Mouse (Mus musculus) midbrain, embryonic 15.5 days (tissue): ENCODE measurements around the gene Slc25a11. TPM values are rescaled to one million over a fixed set of nuclear protein-coding genes. Genes with fewer than 3 reads are reported as not detected.

Experiments used
- ATAC-seq: fragments of 200-750 bp; cut with Nextera tagmentation; replicated peaks from 2 replicates; pipeline ENCODE4 v1.8.0; 2017; ENCODE audit warnings: moderate TSS enrichment
- H3K27ac ChIP-seq: fragments of 300-500 bp; sonication (generic); 2 replicates; pipeline ENCODE4 v1.5.1; 2015; ENCODE audit warnings: mild to moderate bottlenecking, inconsistent platforms
- H3K27me3 ChIP-seq: fragments of 300-500 bp; sonication (generic); replicated peaks from 2 replicates; pipeline ENCODE4 v1.6.1; 2015; ENCODE audit warnings: inconsistent platforms
- H3K36me3 ChIP-seq: fragments of 300-500 bp; sonication (generic); replicated peaks from 2 replicates; pipeline ENCODE4 v1.6.1; 2015; ENCODE audit warnings: inconsistent platforms
- H3K4me1 ChIP-seq: fragments of 300-500 bp; sonication (generic); 2 replicates; pipeline ENCODE4 v1.6.1; 2015; ENCODE audit warnings: inconsistent platforms
- H3K4me2 ChIP-seq: fragments of 300-500 bp; sonication (generic); 2 replicates; pipeline ENCODE4 v1.6.1; 2015; ENCODE audit warnings: inconsistent platforms, mild to moderate bottlenecking, moderate library complexity
- H3K4me3 ChIP-seq: fragments of 300-500 bp; sonication (generic); 2 replicates; pipeline ENCODE4 v1.5.1; 2015; ENCODE audit warnings: mild to moderate bottlenecking, inconsistent platforms
- H3K9ac ChIP-seq: fragments of 300-500 bp; sonication (generic); 2 replicates; pipeline ENCODE4 v1.6.1; 2015; ENCODE audit warnings: mild to moderate bottlenecking, inconsistent platforms
- H3K9me3 ChIP-seq: fragments of 300-500 bp; sonication (generic); 2 replicates; pipeline ENCODE4 v1.6.1; 2016; ENCODE audit warnings: inconsistent platforms
- WGBS: fragments of 180-500 bp; shearing (Covaris S2); methylation state at CpG from one replicate; pipeline ENCODE4 v1.1.7; 2015; ENCODE audit warnings: mixed read lengths; 5-methylcytosine and 5-hydroxymethylcytosine counted together
- polyA plus RNA-seq: library from polyadenylated mRNA; unstranded; fragments of >200 nt; fragmentation: Nextera tagmentation; extraction: Ambion mirVana; gene quantifications from 2 replicates; pipeline ENCODE4 v1.2.1, GENCODE M21; 2015

Gene Slc25a11
- polyA plus RNA-seq, 1 experiment from 2014 or later: 180 TPM

DNA sequence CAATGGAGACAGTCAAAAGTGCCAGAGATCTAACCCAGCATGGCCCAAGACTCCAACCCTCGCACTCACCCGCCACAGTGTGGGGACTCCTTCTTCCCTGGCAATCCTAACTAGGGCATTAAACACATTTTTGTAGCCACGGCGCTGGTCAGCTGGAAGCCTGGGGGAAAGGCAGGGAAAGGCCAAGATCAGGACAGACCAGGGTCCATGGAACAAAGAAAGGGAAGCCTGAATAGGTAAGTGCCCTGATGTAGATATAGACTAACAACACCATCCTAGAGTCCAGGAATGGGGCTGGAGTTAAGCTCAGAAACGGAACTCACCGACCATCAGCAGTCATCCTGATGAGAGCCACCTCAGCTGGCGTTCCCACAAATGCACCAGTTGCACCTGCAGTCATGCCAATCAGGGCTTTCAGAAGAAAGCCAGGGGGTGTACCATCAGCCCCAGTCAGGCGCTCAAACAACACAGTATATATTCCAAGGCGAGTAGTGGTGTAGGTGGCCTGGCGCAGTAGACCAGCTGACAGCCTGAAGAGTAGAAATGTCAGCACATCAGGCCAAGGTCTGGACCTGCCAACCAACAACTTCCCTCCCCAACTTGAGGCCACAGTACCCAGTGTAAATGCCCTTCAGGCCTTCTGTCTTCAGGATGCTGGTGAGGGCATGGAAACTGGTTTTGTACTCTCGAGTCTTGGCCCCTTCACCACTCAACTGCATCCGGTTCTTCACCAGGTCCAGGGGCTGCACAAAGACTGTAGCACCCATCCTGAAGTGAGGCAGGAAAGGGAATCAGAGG is 1.6 kb downstream of the Slc25a11 start:
- Histone ChIP-seq H3K4me1 (peaks cover 33% of the 10 kb centered on the region), H3K36me3 (peaks cover 28% of the 10 kb centered on the region), H3K9me3 (no peaks in the 10 kb centered on the region), H3K27ac (peak overlapping the region; percentile 95; the same call in 1 of the 2 replicates), H3K4me2 (peak overlapping the region; percentile 84), H3K27me3 (no peaks in the 10 kb centered on the region), H3K4me3 (peak overlapping the region; percentile 80), H3K9ac (peak overlapping the region; percentile 85)
- no peak; the same call in 1 of the 2 replicates for ATAC-seq
- WGBS: 93% methylated on average over 12 of the region's 12 CpGs

DNA sequence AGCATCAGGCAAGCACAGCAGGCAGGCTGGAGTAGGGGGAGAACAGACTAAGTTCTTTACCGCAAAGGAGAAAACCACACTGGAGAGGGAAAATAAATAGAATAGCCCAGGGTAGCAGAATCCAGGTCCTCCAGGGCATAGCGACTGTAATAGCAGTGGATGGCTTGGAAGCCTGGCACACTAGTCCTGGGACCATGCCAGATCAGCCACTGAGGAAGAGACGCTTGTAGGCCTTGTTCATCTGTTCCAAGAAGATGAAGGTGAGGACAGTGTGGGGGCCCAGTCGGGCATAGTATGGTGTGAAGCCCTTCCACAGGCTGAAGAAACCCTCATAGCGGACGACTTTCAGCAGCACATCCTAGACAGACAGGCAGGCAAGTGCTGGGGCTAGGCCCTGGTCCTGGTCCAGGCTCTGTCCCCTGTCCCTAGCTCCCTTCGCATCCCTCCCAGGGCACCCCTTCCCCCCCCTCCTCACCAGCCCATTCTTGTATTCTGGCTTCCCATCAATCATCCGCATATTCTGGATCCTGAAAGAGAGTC is 2.6 kb downstream of the Slc25a11 start:
- peaks cover 33% of the 10 kb centered on the region for H3K4me1 ChIP-seq
- H3K4me2 ChIP-seq: no peak overlapping the region
- ATAC-seq: no peak
- H3K9me3 ChIP-seq: no peaks in the 10 kb centered on the region
- no peaks in the 10 kb centered on the region for H3K27me3 ChIP-seq
- 96% methylated on average over 8 of the region's 8 CpGs for whole genome bisulfite sequencing
- H3K27ac ChIP-seq: no peak overlapping the region
- H3K36me3 ChIP-seq: peaks cover 19% of the 10 kb centered on the region
- no peak overlapping the region for H3K4me3 ChIP-seq
- no peak overlapping the region for H3K9ac ChIP-seq

GRCm38 (mm10) chr11:70643051-70643450 is 4.2 kb downstream of the Slc25a11 start:
- Histone ChIP-seq H3K4me1 (peaks cover 20% of the 10 kb centered on the region), H3K9me3 (no peaks in the 10 kb centered on the region), H3K4me3 (no peak overlapping the region), H3K27me3 (no peaks in the 10 kb centered on the region), H3K9ac (no peak overlapping the region), H3K4me2 (no peak overlapping the region), H3K36me3 (peaks cover 12% of the 10 kb centered on the region; the same call in 1 of the 2 replicates), H3K27ac (no peak overlapping the region)
- WGBS: 93% methylated on average over 6 of the region's 6 CpGs
- ATAC-seq: no peak

DNA sequence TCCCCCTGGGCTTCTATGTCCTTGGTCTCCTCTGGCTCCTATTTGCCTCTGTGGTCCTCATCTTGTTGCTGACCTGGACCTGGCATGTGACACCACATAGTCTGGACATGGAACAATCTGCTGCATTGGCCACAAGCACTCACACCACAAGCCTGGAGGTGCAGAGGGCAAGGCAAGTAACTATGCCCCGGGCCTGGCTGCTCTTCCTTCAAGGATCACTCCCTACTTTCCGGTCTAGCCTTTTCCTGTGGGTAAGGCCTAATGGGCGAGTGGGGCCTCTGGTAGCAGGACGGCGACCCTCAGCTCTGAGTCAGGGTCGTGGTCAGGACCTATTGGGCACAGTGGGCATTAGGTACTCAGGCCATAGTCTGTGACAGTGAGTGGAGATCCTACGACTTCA is 6.0 kb downstream of the Slc25a11 start:
- Histone ChIP-seq H3K4me2 (no peak overlapping the region), H3K9ac (no peak overlapping the region), H3K9me3 (no peaks in the 10 kb centered on the region), H3K27ac (no peak overlapping the region), H3K27me3 (no peaks in the 10 kb centered on the region), H3K4me1 (peaks cover 14% of the 10 kb centered on the region), H3K36me3 (peaks cover 12% of the 10 kb centered on the region; the same call in 1 of the 2 replicates), H3K4me3 (no peak overlapping the region)
- WGBS: 91% methylated on average over 7 of the region's 7 CpGs
- no peak for ATAC-seq

- peaks cover under 1% of the 10 kb centered on the region for H3K4me1 ChIP-seq
- no peaks in the 10 kb centered on the region for H3K9me3 ChIP-seq
- H3K27ac ChIP-seq: no peak overlapping the region
- no peak for ATAC-seq
- no peaks in the 10 kb centered on the region for H3K27me3 ChIP-seq
- H3K4me2 ChIP-seq: no peak overlapping the region
- no peak overlapping the region for H3K4me3 ChIP-seq
- H3K36me3 ChIP-seq: peaks cover 12% of the 10 kb centered on the region; the same call in 1 of the 2 replicates
- WGBS: 89% methylated on average over 8 of the region's 8 CpGs
- H3K9ac ChIP-seq: no peak overlapping the region
Measured at GRCm38 (mm10) chr11:70639976-70640375, 7.3 kb downstream of the Slc25a11 start.

- H3K9ac ChIP-seq: no peak within 1 kb of the TSS
- 0 out of 2 replicates have a peak, but pooled peaks cover 3% of the 10 kb centered on the region for H3K36me3 ChIP-seq
- ATAC-seq: no peak
- no peak within 1 kb of the TSS for H3K4me2 ChIP-seq
- no peaks in the 10 kb centered on the region for H3K4me1 ChIP-seq
- H3K27ac ChIP-seq: no peak within 1 kb of the TSS
- H3K4me3 ChIP-seq: no peak within 1 kb of the TSS
- 62% methylated on average over 5 of the region's 5 CpGs for WGBS
- no peaks in the 10 kb centered on the region for H3K9me3 ChIP-seq
- no peaks in the 10 kb centered on the region for H3K27me3 ChIP-seq
Measured at GRCm38 (mm10) chr11:70638714-70639278, 8.5 kb downstream of the Slc25a11 start, which contains the start of gene Gp1ba. Gene Gp1ba, plus strand, starts transcription at chr11:70639122.

DNA sequence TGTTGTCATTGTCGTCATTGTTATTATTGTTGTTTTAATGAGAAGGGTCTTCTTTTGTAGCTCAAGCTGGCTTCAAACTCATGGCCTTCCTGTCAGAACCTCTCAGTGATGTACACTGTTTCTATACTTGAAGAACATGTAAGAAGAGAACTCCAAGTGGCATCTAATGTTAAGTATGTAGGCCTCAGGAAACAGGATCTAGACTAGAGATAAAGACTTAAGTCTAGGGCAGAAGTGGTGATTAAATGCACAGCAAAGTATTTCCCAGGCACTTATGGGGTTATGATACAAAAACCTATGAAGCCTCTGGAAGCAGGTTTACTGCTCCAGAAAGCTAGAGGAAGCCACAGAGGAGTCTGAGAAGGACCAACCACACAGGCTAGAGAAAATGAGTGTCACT is 9.0 kb downstream of the Slc25a11 start:
- no peak for ATAC-seq
- Histone ChIP-seq H3K9me3 (no peaks in the 10 kb centered on the region), H3K27me3 (no peaks in the 10 kb centered on the region), H3K27ac (no peak overlapping the region), H3K4me3 (no peak overlapping the region), H3K36me3 (0 out of 2 replicates have a peak, but pooled peaks cover 3% of the 10 kb centered on the region), H3K4me1 (no peaks in the 10 kb centered on the region), H3K9ac (no peak overlapping the region), H3K4me2 (no peak overlapping the region)
- WGBS: 91% methylated on average over 1 of the region's 1 CpGs

DNA sequence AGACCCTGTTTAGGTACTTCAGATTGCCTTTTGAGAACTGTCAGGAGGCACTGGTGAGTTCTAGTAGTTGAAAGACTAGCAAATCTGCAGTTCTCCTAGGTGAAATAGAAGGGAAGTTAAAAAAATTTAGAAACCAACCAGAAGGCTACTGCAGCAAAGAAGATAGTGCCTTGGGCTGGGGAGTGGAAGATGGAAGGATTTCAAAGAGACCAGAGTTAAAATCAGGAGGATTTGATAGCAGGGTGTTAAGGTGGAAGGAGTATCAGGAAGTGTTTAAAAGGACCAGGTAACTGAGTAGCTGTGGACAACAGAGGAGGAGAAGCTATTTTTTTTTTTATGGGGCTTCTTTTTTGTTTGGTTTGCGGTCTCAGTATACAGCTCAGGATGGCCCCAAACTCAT is 9.5 kb downstream of the Slc25a11 start:
- WGBS: 96% methylated on average over 1 of the region's 1 CpGs
- no peak overlapping the region for H3K4me3 ChIP-seq
- no peak overlapping the region for H3K27ac ChIP-seq
- no peaks in the 10 kb centered on the region for H3K36me3 ChIP-seq
- H3K9me3 ChIP-seq: no peaks in the 10 kb centered on the region
- no peak for ATAC-seq
- no peak overlapping the region for H3K4me2 ChIP-seq
- no peaks in the 10 kb centered on the region for H3K4me1 ChIP-seq
- no peaks in the 10 kb centered on the region for H3K27me3 ChIP-seq
- H3K9ac ChIP-seq: no peak overlapping the region

DNA sequence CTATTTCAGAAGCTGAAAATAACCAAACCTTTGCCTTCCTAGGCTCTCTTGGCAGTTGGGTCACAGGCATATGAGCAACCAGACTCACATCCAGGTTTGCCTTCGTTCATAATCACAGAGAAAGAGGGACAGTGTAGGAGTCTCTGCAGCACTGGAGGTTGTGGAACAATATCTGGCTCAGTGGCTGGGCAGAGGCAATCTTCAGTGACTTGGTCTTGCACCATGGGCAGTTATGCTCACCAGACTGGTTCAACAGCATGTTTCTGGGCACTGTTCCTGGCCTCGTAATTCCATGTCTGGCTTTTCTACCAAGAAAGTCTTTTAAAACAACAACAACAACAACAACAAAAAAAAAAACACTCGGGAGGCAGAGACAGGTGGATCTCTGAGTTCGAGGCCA is 11.7 kb downstream of the Slc25a11 start:
- WGBS: 74% methylated on average over 4 of the region's 4 CpGs

GRCm38 (mm10) chr11:70630129-70630528 is 17.1 kb downstream of the Slc25a11 start:
- H3K27ac ChIP-seq: no peak overlapping the region
- H3K4me2 ChIP-seq: no peak overlapping the region
- no peak overlapping the region for H3K9ac ChIP-seq
- H3K4me1 ChIP-seq: no peaks in the 10 kb centered on the region
- no peaks in the 10 kb centered on the region for H3K9me3 ChIP-seq
- no peaks in the 10 kb centered on the region for H3K27me3 ChIP-seq
- no peak overlapping the region for H3K4me3 ChIP-seq
- no peaks in the 10 kb centered on the region for H3K36me3 ChIP-seq
- no peak for ATAC-seq
- 75% methylated on average over 7 of the region's 7 CpGs for WGBS

More for the DNA sequence above, 11.7 kb downstream of the Slc25a11 start:
- no peaks in the 10 kb centered on the region for H3K27me3 ChIP-seq
- H3K4me1 ChIP-seq: no peaks in the 10 kb centered on the region
- H3K9me3 ChIP-seq: no peaks in the 10 kb centered on the region
- H3K36me3 ChIP-seq: no peaks in the 10 kb centered on the region
- no peak overlapping the region for H3K4me2 ChIP-seq
- no peak overlapping the region for H3K27ac ChIP-seq
- no peak overlapping the region for H3K4me3 ChIP-seq
- ATAC-seq: no peak
- H3K9ac ChIP-seq: no peak overlapping the region

DNA sequence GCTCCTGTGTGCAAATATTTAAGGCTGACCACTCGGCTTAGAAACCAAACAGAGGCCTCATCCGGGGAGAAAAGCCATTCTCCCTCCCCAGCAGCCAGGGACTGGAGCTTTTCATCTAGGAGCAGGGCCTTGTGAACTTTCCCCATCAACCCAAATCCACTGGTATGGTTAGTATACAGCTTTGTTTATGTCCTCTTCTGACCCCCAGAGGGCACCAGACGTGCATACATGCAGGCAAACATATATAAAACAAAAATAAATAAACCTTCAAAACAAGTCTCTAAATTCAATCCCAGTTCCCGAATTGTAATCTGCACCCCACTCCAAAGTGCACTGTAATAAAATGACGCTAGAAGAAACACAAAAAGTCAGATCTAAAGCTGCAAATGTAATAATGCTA is 17.7 kb downstream of the Slc25a11 start:
- H3K4me2 ChIP-seq: no peak overlapping the region
- no peak for ATAC-seq
- H3K4me3 ChIP-seq: no peak overlapping the region
- no peaks in the 10 kb centered on the region for H3K9me3 ChIP-seq
- H3K27me3 ChIP-seq: no peaks in the 10 kb centered on the region
- H3K27ac ChIP-seq: no peak overlapping the region
- no peak overlapping the region for H3K9ac ChIP-seq
- no peaks in the 10 kb centered on the region for H3K36me3 ChIP-seq
- WGBS: 51% methylated on average over 5 of the region's 5 CpGs
- H3K4me1 ChIP-seq: no peaks in the 10 kb centered on the region

GRCm38 (mm10) chr11:70628431-70628830 is 18.8 kb downstream of the Slc25a11 start:
- no peaks in the 10 kb centered on the region for H3K36me3 ChIP-seq
- H3K27me3 ChIP-seq: no peaks in the 10 kb centered on the region
- no peaks in the 10 kb centered on the region for H3K4me1 ChIP-seq
- H3K9ac ChIP-seq: no peak overlapping the region
- H3K4me2 ChIP-seq: no peak overlapping the region
- H3K27ac ChIP-seq: no peak overlapping the region
- WGBS: 71% methylated on average over 2 of the region's 2 CpGs
- no peak overlapping the region for H3K4me3 ChIP-seq
- ATAC-seq: no peak
- no peaks in the 10 kb centered on the region for H3K9me3 ChIP-seq
